Mouse (Mus musculus): ENCODE data around the gene Acer2. TPM values are rescaled to one million over a fixed set of nuclear protein-coding genes. Genes with fewer than 3 reads are reported as not detected.

The Acer2 gene
- polyA plus RNA-seq, 1 experiment from 2014 or later: 18.1 TPM

DNA sequence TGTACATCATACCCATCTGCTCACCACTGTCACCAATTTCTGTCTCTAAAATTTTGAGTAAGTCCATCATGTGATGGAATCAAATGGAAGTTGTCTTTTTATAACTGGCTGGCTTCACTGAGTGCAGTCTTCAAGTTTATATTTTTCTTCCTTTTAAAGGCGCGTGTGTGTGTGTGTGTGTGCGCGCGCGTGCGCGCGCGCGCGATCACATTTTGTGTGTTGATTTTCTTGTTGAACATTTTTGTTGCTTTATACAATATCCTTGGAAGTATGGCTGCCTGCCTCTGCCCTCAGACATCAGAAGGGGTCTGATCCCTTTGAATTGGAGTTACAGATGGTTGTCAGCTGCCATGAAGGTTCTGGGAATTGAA is 16.1 kb upstream of the Acer2 start:
- Histone ChIP-seq H3K4me3 (replicated peaks) (peak overlapping the region; percentile 85), H3K27ac (replicated peaks) (peak overlapping the region; percentile 95), H3K4me2 (peak overlapping the region; percentile 60), H3K27me3 (replicated peaks) (no peaks in the 10 kb centered on the region; the same call in 1 of the 2 replicates), H3K4me1 (peaks cover 18% of the 10 kb centered on the region), H3K9me3 (replicated peaks) (no peaks in the 10 kb centered on the region), H3K36me3 (peaks cover 22% of the 10 kb centered on the region), H3K9ac (replicated peaks) (peak overlapping the region; percentile 83)
- WGBS: 62% methylated on average over 12 of the region's 12 CpGs
- no peak for ATAC-seq (ENCODE audit: low FRiP score)

DNA sequence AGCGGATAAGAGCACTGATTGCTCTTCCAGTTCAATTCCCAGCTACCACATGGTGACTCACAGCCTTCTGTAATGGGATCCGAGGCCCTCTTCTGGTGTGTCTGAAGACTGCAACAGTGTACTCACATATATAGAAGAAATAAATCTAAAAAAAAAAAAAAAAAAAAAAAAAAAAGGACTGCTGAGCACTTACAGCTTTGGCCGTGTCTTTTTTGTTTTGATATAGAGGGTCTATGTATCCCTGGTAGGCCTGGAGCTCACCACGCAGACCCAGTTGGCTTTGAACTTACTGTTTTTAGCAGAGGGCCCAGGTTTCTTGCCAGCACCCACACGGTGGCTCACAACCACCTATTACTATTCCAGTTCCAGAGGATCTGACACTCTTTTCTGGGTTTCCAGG is 10.1 kb upstream of the Acer2 start:
- Histone ChIP-seq H3K4me1 (no peaks in the 10 kb centered on the region), H3K27ac (replicated peaks) (no peak overlapping the region), H3K4me3 (replicated peaks) (no peak overlapping the region), H3K27me3 (replicated peaks) (no peaks in the 10 kb centered on the region; the same call in 1 of the 2 replicates), H3K4me2 (no peak overlapping the region), H3K9me3 (replicated peaks) (no peaks in the 10 kb centered on the region; the same call in 1 of the 2 replicates), H3K9ac (replicated peaks) (no peak overlapping the region), H3K36me3 (no peaks in the 10 kb centered on the region)
- ATAC-seq (ENCODE audit: low FRiP score): no peak
- WGBS: 86% methylated on average over 5 of the region's 5 CpGs

DNA sequence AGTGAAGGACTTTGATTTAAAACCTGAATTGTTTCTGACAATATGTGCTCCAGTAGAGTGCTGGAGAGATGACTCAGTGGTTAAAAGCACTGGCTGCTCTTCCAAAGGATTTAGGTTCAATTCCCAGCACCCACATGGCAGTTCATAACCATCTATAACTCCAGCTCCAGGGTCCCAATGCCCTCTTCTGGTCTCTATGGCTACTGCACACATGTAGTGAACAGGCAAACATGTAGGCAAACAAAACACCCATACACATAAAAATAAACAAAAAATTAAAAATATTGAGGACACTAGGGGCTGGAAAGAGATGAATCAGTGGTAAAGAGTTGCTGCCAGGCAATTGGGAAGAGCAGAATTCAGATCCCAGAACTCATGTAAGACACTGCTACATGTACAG is 2.2 kb upstream of the Acer2 start:
- H3K4me1 ChIP-seq: peaks cover 20% of the 10 kb centered on the region
- no peak overlapping the region for H3K4me2 ChIP-seq
- H3K9ac ChIP-seq (replicated peaks): no peak overlapping the region
- ATAC-seq (ENCODE audit: low FRiP score): no peak
- no peaks in the 10 kb centered on the region for H3K27me3 ChIP-seq (replicated peaks)
- H3K27ac ChIP-seq (replicated peaks): no peak overlapping the region
- no peak overlapping the region for H3K4me3 ChIP-seq (replicated peaks)
- no peaks in the 10 kb centered on the region; the same call in 1 of the 2 replicates for H3K9me3 ChIP-seq (replicated peaks)
- H3K36me3 ChIP-seq: no peaks in the 10 kb centered on the region

DNA sequence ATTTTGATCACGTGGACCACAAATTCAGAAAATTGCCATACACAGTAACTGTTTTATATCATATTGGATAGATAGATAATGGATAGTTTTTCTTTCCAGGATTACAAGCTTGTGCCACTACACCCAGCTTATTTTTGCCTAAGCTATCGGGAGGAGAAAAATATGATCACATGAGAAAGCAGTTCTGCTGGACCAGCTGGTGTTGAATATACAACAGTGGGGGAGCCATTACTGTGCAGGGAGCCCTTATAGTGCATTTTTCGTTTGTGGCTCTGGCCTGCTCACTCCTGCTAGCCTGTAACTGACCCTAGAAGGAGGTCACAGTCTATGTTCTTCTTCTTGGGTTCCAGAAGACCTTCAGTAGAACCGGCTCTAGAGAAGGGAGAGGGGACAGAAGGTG is 1.1 kb upstream of the Acer2 start:
- Histone ChIP-seq H3K9ac (replicated peaks) (no peak overlapping the region), H3K9me3 (replicated peaks) (no peaks in the 10 kb centered on the region; the same call in 1 of the 2 replicates), H3K27ac (replicated peaks) (no peak overlapping the region), H3K36me3 (no peaks in the 10 kb centered on the region), H3K4me2 (no peak overlapping the region), H3K4me3 (replicated peaks) (no peak overlapping the region), H3K4me1 (peaks cover 20% of the 10 kb centered on the region), H3K27me3 (replicated peaks) (no peaks in the 10 kb centered on the region)
- no peak for ATAC-seq (ENCODE audit: low FRiP score)
- 51% methylated on average over 4 of the region's 4 CpGs for WGBS

DNA sequence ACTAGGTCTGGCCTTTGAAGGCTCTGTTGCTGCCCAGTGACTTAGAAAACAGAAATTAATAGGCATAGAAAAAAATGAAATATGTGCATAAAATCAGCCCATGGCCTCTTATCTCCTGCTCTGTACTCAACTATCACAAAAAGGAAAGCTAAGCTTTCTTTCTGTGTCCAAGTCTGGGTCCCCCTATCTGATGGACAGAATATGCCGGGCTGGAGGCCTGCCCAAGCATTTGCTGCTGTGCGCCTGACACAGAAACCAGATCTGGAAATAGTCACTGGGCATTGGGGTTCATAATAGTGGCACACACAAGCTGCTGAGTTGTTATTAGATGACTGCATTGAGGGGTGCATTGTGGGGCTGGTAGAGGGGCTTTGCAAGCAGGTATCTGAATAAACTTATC is 5.3 kb downstream of the Acer2 start:
- Histone ChIP-seq H3K9ac (replicated peaks) (no peak overlapping the region), H3K4me1 (peaks cover 14% of the 10 kb centered on the region), H3K4me2 (no peak overlapping the region), H3K27ac (replicated peaks) (no peak overlapping the region), H3K36me3 (no peaks in the 10 kb centered on the region), H3K27me3 (replicated peaks) (no peaks in the 10 kb centered on the region), H3K4me3 (replicated peaks) (no peak overlapping the region), H3K9me3 (replicated peaks) (no peaks in the 10 kb centered on the region)
- 93% methylated on average over 2 of the region's 2 CpGs for WGBS
- no peak for ATAC-seq (ENCODE audit: low FRiP score)

DNA sequence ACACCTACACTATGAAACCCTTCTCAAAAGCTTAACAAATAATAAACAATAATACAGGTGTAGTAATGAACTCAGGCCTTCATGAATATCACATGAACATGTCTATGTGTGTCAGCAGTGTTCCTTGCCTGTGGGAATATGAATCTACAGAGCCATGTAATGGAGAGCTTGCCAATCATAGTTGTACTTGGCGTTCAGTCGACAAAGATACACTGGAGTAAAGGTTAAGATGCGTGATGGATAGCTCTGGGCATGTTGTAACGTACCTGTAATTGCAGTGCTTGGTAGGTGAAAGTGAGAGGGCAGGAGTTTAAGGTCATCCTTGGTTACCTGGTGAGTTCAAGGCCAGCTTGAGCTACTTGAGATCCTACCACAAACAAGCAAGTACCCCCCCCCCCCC is 7.0 kb downstream of the Acer2 start:
- Histone ChIP-seq H3K4me1 (no peaks in the 10 kb centered on the region), H3K4me2 (no peak overlapping the region), H3K9ac (replicated peaks) (no peak overlapping the region), H3K27ac (replicated peaks) (no peak overlapping the region), H3K36me3 (no peaks in the 10 kb centered on the region), H3K4me3 (replicated peaks) (no peak overlapping the region), H3K27me3 (replicated peaks) (no peaks in the 10 kb centered on the region), H3K9me3 (replicated peaks) (no peaks in the 10 kb centered on the region)
- no peak for ATAC-seq (ENCODE audit: low FRiP score)
- WGBS: 91% methylated on average over 4 of the region's 4 CpGs

DNA sequence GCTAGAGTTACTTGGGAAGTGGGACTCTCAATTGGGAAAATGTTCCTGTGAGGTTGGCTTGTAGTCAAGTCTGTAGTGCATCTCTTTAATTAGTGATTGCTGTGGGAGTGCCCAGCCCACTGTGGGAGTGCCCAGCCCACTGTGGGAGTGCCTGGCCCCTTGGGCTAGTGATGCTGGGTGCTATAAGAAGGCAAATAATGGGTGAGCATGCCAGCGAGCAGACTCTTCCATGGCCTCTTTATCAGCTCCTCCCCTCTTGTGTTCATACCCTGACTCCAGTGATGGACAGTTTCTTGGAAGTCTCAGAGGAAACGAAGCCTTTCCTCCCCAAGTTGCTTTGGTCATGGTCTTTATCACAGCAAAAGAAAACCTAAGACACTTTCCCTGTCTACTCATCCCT is 8.2 kb downstream of the Acer2 start:
- no peak overlapping the region for H3K27ac ChIP-seq (replicated peaks)
- no peak for ATAC-seq (ENCODE audit: low FRiP score)
- H3K9ac ChIP-seq (replicated peaks): no peak overlapping the region
- H3K36me3 ChIP-seq: no peaks in the 10 kb centered on the region
- H3K27me3 ChIP-seq (replicated peaks): no peaks in the 10 kb centered on the region
- H3K4me3 ChIP-seq (replicated peaks): no peak overlapping the region
- WGBS: 82% methylated on average over 2 of the region's 2 CpGs
- no peaks in the 10 kb centered on the region for H3K9me3 ChIP-seq (replicated peaks)
- H3K4me1 ChIP-seq: no peaks in the 10 kb centered on the region
- no peak overlapping the region for H3K4me2 ChIP-seq

DNA sequence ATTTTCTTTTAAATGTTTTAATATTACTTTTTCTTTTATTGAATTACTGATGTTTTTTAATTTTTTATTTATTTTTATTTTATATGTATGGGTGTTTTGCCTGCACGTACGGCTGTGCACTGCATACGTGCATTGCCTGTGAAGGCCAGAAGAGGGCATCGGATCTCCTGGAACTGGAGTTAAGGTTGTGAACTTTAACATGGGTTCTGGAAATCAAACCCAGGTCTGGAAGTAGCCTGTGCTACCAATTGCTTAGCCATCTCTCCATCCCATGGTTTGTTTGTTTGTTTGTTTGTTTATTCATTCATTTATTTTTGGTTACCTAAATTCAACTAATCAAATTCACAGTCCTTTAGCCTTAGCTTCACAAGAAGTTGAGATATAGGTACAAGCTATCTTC is 10.7 kb downstream of the Acer2 start:
- H3K36me3 ChIP-seq: 0 out of 2 replicates have a peak, but pooled peaks cover 3% of the 10 kb centered on the region
- H3K27ac ChIP-seq (replicated peaks): no peak overlapping the region
- no peak for ATAC-seq (ENCODE audit: low FRiP score)
- no peak overlapping the region for H3K4me3 ChIP-seq (replicated peaks)
- no peak overlapping the region for H3K4me2 ChIP-seq
- no peaks in the 10 kb centered on the region for H3K27me3 ChIP-seq (replicated peaks)
- H3K4me1 ChIP-seq: no peaks in the 10 kb centered on the region
- H3K9ac ChIP-seq (replicated peaks): no peak overlapping the region
- WGBS: 43% methylated on average over 4 of the region's 4 CpGs
- H3K9me3 ChIP-seq (replicated peaks): no peaks in the 10 kb centered on the region

DNA sequence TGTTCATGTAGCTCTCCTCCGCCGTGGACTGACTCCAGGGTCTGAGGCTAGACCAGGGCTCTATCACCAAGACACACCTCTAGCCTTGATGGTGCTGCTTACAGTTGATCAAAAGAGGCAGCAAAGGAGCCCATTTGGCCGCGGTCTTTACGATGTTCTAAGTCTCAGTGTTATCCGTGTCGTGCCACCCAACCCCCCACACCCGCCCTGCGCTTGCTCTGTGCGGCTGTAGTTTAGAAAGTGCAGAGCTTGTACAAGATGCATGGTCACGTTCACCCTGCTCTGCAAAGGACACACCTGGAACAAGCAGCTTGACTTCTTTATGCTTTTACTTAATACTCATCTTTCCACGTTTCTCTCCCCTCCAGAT is 11.6 kb downstream of the Acer2 start:
- H3K27ac ChIP-seq (replicated peaks): no peak overlapping the region
- H3K4me3 ChIP-seq (replicated peaks): peak overlapping the region; percentile 14
- WGBS: 57% methylated on average over 12 of the region's 12 CpGs
- no peaks in the 10 kb centered on the region for H3K27me3 ChIP-seq (replicated peaks)
- ATAC-seq (ENCODE audit: low FRiP score): no peak
- no peaks in the 10 kb centered on the region for H3K4me1 ChIP-seq
- H3K9ac ChIP-seq (replicated peaks): no peak overlapping the region
- H3K36me3 ChIP-seq: 0 out of 2 replicates have a peak, but pooled peaks cover 3% of the 10 kb centered on the region
- no peaks in the 10 kb centered on the region for H3K9me3 ChIP-seq (replicated peaks)
- H3K4me2 ChIP-seq: peak overlapping the region; percentile 42

DNA sequence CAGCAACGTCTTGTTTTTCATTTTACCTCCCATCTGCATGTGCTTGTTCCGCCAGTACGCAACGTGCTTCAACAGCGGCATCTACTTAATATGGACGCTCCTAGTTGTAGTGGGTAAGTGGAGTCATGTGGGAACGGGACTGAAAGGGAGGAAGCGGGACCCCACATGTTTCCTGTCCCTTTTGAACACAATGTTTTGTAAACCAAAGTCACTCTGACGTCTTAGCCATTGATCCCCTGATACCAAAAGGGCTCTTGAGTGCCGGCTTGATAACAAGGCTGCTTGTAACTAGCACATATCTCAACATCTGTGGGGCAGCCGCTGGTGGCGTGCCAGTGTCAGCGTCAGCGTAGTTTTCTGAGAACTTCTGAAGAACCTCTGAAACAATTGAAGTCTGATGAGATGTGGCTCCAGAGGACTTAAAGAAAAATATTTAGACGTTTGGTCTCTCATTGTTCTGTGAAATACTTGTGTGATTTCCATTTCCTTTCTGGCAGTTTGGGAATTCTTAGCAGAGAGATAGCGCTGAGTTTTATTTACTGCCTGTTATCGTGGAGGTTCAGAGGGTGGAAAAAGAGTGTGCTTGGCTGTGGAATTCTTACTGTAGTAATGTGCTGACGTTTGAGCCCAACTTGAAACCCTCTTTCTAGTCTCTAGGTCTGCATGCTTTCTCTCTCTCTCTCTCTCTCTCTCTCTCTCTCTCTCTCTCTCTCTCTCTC is 12.1 kb downstream of the Acer2 start:
- H3K27ac ChIP-seq (replicated peaks): no peak overlapping the region
- no peaks in the 10 kb centered on the region for H3K4me1 ChIP-seq
- H3K9ac ChIP-seq (replicated peaks): no peak overlapping the region
- no peak for ATAC-seq (ENCODE audit: low FRiP score)
- WGBS: 49% methylated on average over 18 of the region's 18 CpGs
- H3K36me3 ChIP-seq: 0 out of 2 replicates have a peak, but pooled peaks cover 3% of the 10 kb centered on the region
- H3K4me2 ChIP-seq: peak overlapping the region; percentile 42
- H3K4me3 ChIP-seq (replicated peaks): peak overlapping the region; percentile 14
- H3K9me3 ChIP-seq (replicated peaks): no peaks in the 10 kb centered on the region
- H3K27me3 ChIP-seq (replicated peaks): no peaks in the 10 kb centered on the region

DNA sequence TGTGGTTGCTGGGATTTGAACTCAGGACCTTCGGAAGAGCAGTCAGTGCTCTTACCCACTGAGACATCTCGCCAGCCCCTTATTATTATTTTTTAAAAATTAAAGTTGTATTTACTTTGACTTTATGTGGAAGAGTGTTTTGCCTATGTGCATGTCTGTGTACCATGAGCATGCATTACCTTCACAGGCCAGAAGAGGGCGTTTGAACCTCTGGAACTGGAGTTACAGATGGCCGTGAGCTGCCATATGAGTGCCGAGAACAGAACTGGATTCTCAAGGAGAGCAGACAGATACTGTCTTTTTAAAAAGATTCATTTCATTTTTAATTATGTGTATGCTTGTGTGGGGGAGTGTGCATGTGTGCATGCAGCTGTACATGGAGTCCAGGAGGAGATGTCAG is 13.7 kb downstream of the Acer2 start:
- no peaks in the 10 kb centered on the region for H3K9me3 ChIP-seq (replicated peaks)
- H3K27me3 ChIP-seq (replicated peaks): no peaks in the 10 kb centered on the region
- WGBS: 73% methylated on average over 5 of the region's 5 CpGs
- H3K9ac ChIP-seq (replicated peaks): no peak overlapping the region
- H3K4me3 ChIP-seq (replicated peaks): no peak overlapping the region
- ATAC-seq (ENCODE audit: low FRiP score): no peak
- H3K36me3 ChIP-seq: 0 out of 2 replicates have a peak, but pooled peaks cover 3% of the 10 kb centered on the region
- H3K4me2 ChIP-seq: no peak overlapping the region
- no peak overlapping the region for H3K27ac ChIP-seq (replicated peaks)
- H3K4me1 ChIP-seq: no peaks in the 10 kb centered on the region

DNA sequence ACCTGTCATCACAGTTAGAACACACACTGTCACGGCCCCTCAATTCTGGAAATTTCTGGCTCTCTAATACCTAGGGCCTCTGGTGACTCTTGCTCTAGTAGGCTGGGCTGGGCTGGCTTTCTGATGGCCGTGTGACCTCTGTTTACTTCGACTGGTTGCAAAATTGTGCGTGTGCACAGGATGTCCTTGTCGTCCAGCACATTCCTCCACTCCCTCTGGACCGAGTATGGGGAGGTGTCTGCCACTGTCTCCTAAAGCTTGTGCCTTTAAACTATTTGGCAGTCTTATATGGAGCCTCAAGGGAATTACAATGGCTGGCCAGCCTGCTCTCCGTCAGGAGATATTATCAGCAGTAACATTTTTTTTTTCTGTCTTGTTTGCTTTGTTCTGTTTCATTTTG is 23.2 kb downstream of the Acer2 start:
- no peak overlapping the region for H3K9ac ChIP-seq (replicated peaks)
- no peaks in the 10 kb centered on the region for H3K27me3 ChIP-seq (replicated peaks)
- no peaks in the 10 kb centered on the region for H3K9me3 ChIP-seq (replicated peaks)
- H3K4me1 ChIP-seq: no peaks in the 10 kb centered on the region
- no peak overlapping the region for H3K27ac ChIP-seq (replicated peaks)
- 82% methylated on average over 7 of the region's 7 CpGs for WGBS
- no peaks in the 10 kb centered on the region for H3K36me3 ChIP-seq
- H3K4me3 ChIP-seq (replicated peaks): no peak overlapping the region
- ATAC-seq (ENCODE audit: low FRiP score): no peak
- no peak overlapping the region for H3K4me2 ChIP-seq

Measured in neural tube, embryonic 15.5 days (tissue).